Mouse (Mus musculus) stomach, embryonic 14.5 days (tissue): ENCODE data around the gene Aoc3. TPM values are rescaled to one million over a fixed set of nuclear protein-coding genes. Genes with fewer than 3 reads are reported as not detected.
"Not testable (repeated sequence)": the region's sequence is repeated elsewhere in the genome, so short reads cannot be mapped to it uniquely, and the experiment has no call there.

Experiments
- ATAC-seq: fragments of 200-750 bp; cut with Nextera tagmentation; 2 replicates; pipeline ENCODE4 v1.8.0; 2017; ENCODE audit warnings: low read depth, moderate TSS enrichment; ENCODE audit not compliant: insufficient number of reproducible peaks, insufficient read depth, low FRiP score
- H3K27ac ChIP-seq: fragments of 300-500 bp; sonication (generic); 2 replicates; pipeline ENCODE4 v1.5.1; 2014; ENCODE audit warnings: mild to moderate bottlenecking, low read length, moderate library complexity, mixed read lengths
- H3K27me3 ChIP-seq: fragments of 300-500 bp; sonication (generic); 2 replicates; pipeline ENCODE4 v1.6.1; 2014; ENCODE audit warnings: low read length, control low read depth, mixed read lengths; ENCODE audit not compliant: control insufficient read depth, insufficient read depth
- H3K36me3 ChIP-seq: fragments of 300-500 bp; sonication (generic); 2 replicates; pipeline ENCODE4 v1.6.1; 2014; ENCODE audit warnings: mild to moderate bottlenecking, control low read depth, low read length, moderate library complexity, mixed read lengths; ENCODE audit not compliant: control insufficient read depth, insufficient read depth
- H3K4me1 ChIP-seq: fragments of 300-500 bp; sonication (generic); 2 replicates; pipeline ENCODE4 v1.6.1; 2014; ENCODE audit warnings: low read length, control low read depth, mixed read lengths; ENCODE audit not compliant: control insufficient read depth, insufficient read depth
- H3K4me2 ChIP-seq: fragments of 300-500 bp; sonication (generic); replicated peaks from 2 replicates; pipeline ENCODE4 v1.6.1; 2014; ENCODE audit warnings: low read depth, low read length, control low read depth
- H3K4me3 ChIP-seq: fragments of 300-500 bp; sonication (generic); 2 replicates; pipeline ENCODE4 v1.5.1; 2014; ENCODE audit warnings: low read depth, low read length, control low read depth
- H3K9ac ChIP-seq: fragments of 300-500 bp; sonication (generic); replicated peaks from 2 replicates; pipeline ENCODE4 v1.6.1; 2014; ENCODE audit warnings: low read depth, mild to moderate bottlenecking, control low read depth, low read length, moderate library complexity, mixed read lengths
- H3K9me3 ChIP-seq: fragments of 300-500 bp; sonication (generic); 2 replicates; pipeline ENCODE4 v1.6.1; 2016; ENCODE audit warnings: low read depth, low read length, control low read depth; ENCODE audit not compliant: control insufficient read depth
- WGBS: fragments of 180-500 bp; shearing (Covaris S2); extraction: QIAGEN DNeasy Blood & Tissue Kit; methylation state at CpG from one replicate; pipeline ENCODE4 v1.1.7; 2014; 5-methylcytosine and 5-hydroxymethylcytosine counted together
- polyA plus RNA-seq: library from polyadenylated mRNA; unstranded; fragments of >200 nt; fragmentation: Nextera tagmentation; extraction: Ambion mirVana; gene quantifications from 2 replicates; pipeline ENCODE4 v1.2.1, GENCODE M21; 2014

Aoc3 gene
- polyA plus RNA-seq, 1 experiment from 2014 or later, result 3.2 TPM

DNA sequence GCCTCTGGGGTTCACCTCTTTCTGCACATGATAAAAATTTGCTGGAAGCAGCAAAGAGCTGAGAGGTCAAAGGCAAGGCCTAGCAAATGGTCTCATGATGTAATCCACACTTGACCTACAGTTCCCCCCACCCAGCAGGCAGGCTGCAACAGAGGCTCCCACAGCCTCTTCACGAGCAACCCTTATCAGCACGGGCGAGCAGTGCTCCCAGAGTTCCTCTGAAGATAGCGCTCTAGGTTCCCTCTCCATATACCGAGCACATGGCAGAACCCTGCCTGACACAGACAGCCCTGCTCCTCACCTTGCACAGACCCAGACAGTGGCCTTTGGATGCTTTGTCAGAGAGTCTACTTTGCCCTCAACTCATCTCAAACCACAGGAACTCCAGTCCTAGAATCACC is 34.1 kb downstream of the Aoc3 start:
- H3K36me3 ChIP-seq, result no peaks in the 10 kb centered on the region
- WGBS, result 62% methylated on average over 5 of the region's 5 CpGs
- no peak overlapping the region for H3K9ac ChIP-seq
- no peak overlapping the region for H3K4me3 ChIP-seq
- no peaks in the 10 kb centered on the region for H3K4me1 ChIP-seq
- ATAC-seq, result no peak
- no peak overlapping the region for H3K4me2 ChIP-seq
- H3K27me3 ChIP-seq, result no peaks in the 10 kb centered on the region
- no peaks in the 10 kb centered on the region for H3K9me3 ChIP-seq
- H3K27ac ChIP-seq, result no peak overlapping the region

DNA sequence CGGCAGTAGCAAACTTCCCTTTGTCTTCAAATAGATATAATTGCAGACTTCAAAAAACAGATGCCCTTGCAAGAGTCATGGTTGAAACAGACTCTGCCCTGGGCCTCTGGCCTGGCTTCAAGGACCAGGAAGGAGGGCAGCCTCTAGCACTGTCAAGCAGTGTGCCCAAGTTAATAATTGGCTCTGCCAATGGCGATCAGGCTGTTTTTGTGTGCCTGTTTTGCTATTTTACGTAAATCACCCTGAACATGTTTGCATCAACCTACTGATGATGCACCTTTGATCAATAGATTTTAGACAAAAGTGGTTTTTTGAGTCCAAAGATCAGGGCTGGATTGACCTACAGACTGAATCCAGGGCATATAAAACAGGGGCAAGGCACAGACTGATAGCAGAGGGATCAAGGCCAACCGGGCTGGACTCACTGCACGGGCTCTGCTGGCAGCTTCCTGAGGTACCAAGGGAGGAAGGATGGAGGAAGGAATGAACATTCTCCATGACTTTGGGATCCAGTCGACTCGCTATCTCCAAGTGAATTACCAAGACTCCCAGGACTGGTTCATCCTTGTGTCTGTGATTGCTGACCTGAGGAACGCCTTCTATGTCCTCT is 37.0 kb downstream of the Aoc3 start, which contains the start of gene G6pc:
Gene G6pc (plus strand): TSS at position 236 of the 610 bp plus-strand sequence.
- Histone ChIP-seq H3K27me3 (no peaks in the 10 kb centered on the region), H3K4me2 (no peak within 1 kb of the TSS), H3K36me3 (no peaks in the 10 kb centered on the region), H3K27ac (no peak within 1 kb of the TSS), H3K9me3 (no peaks in the 10 kb centered on the region), H3K4me3 (no peak within 1 kb of the TSS), H3K4me1 (no peaks in the 10 kb centered on the region), H3K9ac (no peak within 1 kb of the TSS)
- no peak for ATAC-seq
- 79% methylated on average over 8 of the region's 8 CpGs for WGBS

DNA sequence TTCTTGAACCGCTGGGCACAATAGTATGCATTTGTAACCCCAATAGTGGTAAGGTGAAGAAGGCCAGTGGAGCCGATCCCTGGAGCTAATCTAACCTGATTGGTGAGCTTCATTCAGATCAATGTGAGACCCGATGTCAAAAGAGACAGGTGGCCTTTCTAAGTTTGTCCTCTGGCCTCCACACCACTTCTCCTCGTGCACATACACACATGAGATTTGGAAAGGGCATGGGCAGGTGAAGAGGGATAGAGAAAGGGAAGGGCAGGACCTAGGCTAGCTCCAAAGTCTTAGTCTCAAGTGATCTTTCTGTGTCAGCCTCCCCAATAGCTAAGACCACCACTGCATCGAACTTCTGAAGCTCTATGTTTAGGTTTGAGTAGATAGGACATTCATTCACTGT is 39.7 kb downstream of the Aoc3 start:
- no peaks in the 10 kb centered on the region for H3K36me3 ChIP-seq
- no peaks in the 10 kb centered on the region for H3K27me3 ChIP-seq
- no peak overlapping the region for H3K4me3 ChIP-seq
- no peak overlapping the region for H3K9ac ChIP-seq
- H3K27ac ChIP-seq, result no peak overlapping the region
- H3K4me2 ChIP-seq, result no peak overlapping the region
- no peaks in the 10 kb centered on the region for H3K9me3 ChIP-seq
- ATAC-seq, result no peak
- 68% methylated on average over 5 of the region's 5 CpGs for WGBS
- no peaks in the 10 kb centered on the region for H3K4me1 ChIP-seq

DNA sequence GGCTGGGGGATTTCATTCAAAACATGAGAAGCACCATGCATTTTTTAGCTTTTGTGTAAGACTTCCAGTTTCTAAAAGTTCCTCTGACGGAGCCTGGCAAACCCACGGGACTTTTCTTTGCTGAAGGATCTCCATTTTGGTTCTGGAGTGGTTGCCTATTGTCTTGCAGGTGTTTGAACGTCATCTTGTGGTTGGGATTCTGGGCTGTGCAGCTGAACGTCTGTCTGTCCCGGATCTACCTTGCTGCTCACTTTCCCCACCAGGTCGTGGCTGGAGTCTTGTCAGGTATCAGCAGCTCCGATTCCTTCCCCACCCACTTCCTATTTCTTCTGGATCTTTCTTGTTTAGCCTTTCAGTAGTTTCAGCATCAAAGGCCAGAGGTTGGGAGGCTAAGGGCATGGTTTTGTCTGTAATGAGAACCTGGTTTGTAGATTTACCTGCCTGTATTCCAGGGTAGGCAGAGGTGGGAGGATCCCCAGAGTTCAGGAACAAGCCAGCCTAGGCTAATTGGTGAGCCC is 44.1 kb downstream of the Aoc3 start:
- no peak overlapping the region for H3K9ac ChIP-seq
- no peaks in the 10 kb centered on the region for H3K36me3 ChIP-seq
- ATAC-seq, result no peak
- WGBS, result 56% methylated on average over 7 of the region's 7 CpGs
- no peaks in the 10 kb centered on the region for H3K27me3 ChIP-seq
- H3K4me2 ChIP-seq, result no peak overlapping the region
- no peaks in the 10 kb centered on the region for H3K9me3 ChIP-seq
- H3K4me1 ChIP-seq, result no peaks in the 10 kb centered on the region
- no peak overlapping the region for H3K4me3 ChIP-seq
- no peak overlapping the region for H3K27ac ChIP-seq

DNA sequence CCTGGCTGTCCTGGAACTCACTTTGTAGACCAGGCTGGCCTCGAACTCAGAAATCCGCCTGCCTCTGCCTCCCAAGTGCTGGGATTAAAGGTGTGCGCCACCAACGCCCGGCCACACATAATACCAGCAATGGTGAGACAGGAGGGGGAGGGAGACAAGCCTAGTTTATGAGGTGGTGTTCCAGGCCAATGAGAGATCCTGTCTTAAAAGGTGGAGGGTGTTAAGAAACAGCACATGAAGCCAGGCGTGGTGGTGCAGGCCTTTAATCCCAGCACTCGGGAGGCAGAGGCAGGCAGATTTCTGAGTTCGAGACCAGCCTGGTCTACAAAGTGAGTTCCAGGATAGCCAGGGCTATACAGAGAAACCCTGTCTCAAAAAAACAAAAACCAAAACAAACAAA is 47.8 kb downstream of the Aoc3 start:
- not testable (repeated sequence) for H3K9me3 ChIP-seq, H3K27me3 ChIP-seq, ATAC-seq, H3K27ac ChIP-seq, H3K9ac ChIP-seq, H3K4me1 ChIP-seq, H3K36me3 ChIP-seq, H3K4me2 ChIP-seq, H3K4me3 ChIP-seq
- WGBS, result 87% methylated on average over 8 of the region's 8 CpGs

DNA sequence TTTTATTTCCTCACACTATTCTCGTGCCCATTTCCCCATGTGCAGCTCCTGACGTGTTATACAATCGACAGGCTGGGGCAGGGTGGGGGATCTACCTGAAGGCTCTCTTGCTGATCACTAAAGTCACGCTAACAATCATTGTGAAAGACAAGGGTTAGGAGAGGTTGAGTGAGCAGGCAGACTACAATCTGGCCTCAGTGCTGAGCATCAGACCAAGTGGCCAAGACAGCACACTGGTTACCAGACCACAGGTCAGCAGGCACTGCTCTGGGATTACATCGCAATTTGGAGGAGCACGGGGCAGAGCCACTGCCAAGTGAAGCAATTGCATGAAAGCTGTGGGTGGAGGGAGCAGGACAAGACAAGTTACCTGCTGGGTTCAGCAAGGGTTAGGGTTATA is 48.5 kb downstream of the Aoc3 start:
- Histone ChIP-seq H3K4me3 (no peak overlapping the region), H3K27ac (no peak overlapping the region), H3K9ac (no peak overlapping the region), H3K36me3 (no peaks in the 10 kb centered on the region), H3K27me3 (no peaks in the 10 kb centered on the region), H3K4me1 (no peaks in the 10 kb centered on the region), H3K4me2 (no peak overlapping the region), H3K9me3 (no peaks in the 10 kb centered on the region)
- 76% methylated on average over 6 of the region's 6 CpGs for WGBS
- ATAC-seq, result no peak

DNA sequence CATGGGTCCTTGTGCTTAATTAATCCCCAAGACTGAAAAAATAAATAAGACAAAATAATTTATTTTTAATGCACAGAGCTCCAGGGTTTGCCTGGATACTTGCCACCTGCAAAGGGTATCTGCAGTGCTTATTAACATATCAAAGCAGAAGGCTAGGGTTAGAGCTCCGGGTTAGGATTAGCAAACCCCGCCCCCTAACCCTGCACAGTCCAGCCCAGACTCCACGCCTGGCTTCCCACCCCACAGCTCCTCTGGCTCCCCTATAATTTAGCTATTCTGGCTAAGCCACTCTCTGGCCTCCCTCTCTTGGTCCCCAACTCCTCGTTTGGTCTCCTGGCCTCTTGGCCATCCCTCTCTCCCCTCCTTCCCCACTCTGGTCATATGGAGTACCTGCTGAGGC is 51.4 kb downstream of the Aoc3 start:
- ATAC-seq, result no peak
- 25% methylated on average over 4 of the region's 4 CpGs for WGBS
- H3K4me3 ChIP-seq, result no peak overlapping the region

More for the DNA sequence above, 51.4 kb downstream of the Aoc3 start:
- Histone ChIP-seq H3K27me3 (no peaks in the 10 kb centered on the region), H3K27ac (no peak overlapping the region), H3K9me3 (no peaks in the 10 kb centered on the region), H3K36me3 (no peaks in the 10 kb centered on the region), H3K4me1 (no peaks in the 10 kb centered on the region), H3K9ac (no peak overlapping the region), H3K4me2 (no peak overlapping the region)
